Mouse (Mus musculus): ENCODE results near the gene Ddc. TPM values are rescaled to one million over a fixed set of nuclear protein-coding genes. Genes with fewer than 3 reads are reported as not detected.

Gene Ddc
- total RNA-seq, 2 experiments from 2014 or later = 5.4 to 6.0 TPM

- no peak for ATAC-seq (replicated peaks; ENCODE audit: low FRiP score, poor library complexity, severe bottlenecking)
Measured at GRCm38 (mm10) chr11:11766105-11766504, 131.8 kb downstream of the Ddc start.

GRCm38 (mm10) chr11:11765414-11765813 lies 132.5 kb downstream of the Ddc start:
- no peak for ATAC-seq (replicated peaks; ENCODE audit: low FRiP score, poor library complexity, severe bottlenecking)

Other genes with a start within 250 kb of the Ddc start
- gene Ikzf1, start 213.1 kb downstream of the Ddc start, total RNA-seq (2015; ENCODE audit: low replicate concordance) = 116 and 120 TPM in 2 replicates
- 40.9 and 81.1 TPM in 2 replicates for gene Ikzf1, start 213.1 kb downstream of the Ddc start, total RNA-seq (2017; ENCODE audit: low replicate concordance)
- gene Fignl1, start 89.2 kb downstream of the Ddc start, total RNA-seq (2015; ENCODE audit: low replicate concordance) = 119 and 122 TPM in 2 replicates
- gene Fignl1, start 89.2 kb downstream of the Ddc start, total RNA-seq (2017; ENCODE audit: low replicate concordance) = 145 and 148 TPM in 2 replicates
- gene Grb10, start 140.5 kb upstream of the Ddc start, total RNA-seq (2015; ENCODE audit: low replicate concordance) = 5.9 TPM in 1 of 2 replicates, not detected in the other
- gene Grb10, start 140.5 kb upstream of the Ddc start, total RNA-seq (2017; ENCODE audit: low replicate concordance) = 0.39 and 2.1 TPM in 2 replicates